Mouse (Mus musculus): Measurements from ENCODE around the gene Wsb2.

- TF ChIP-seq CTCF (IDR thresholded peaks at IDR 0.05; ENCODE audit: insufficient read depth, low read length) (no peak), POLR2A (IDR thresholded peaks at IDR 0.05; ENCODE audit: borderline replicate concordance, extremely low read depth, low read depth, low read length) (no peak)
These were observed 40.3 kb downstream of the Wsb2 start for GRCm38 (mm10) chr5:117397371-117397770.

Data from lung, adult 2 months (tissue).